Mouse (Mus musculus): ENCODE measurements around the gene Upk3b. TPM values are rescaled to one million over a fixed set of nuclear protein-coding genes. Genes with fewer than 3 reads are reported as not detected.
A peak's percentile ranks its signal among the peaks of the same experiment; 100 is the strongest.

Gene Upk3b
- polyA plus RNA-seq, 1 experiment from 2014 or later = not detected

GRCm38 (mm10) chr5:136016014-136016876 lies 22.1 kb upstream of the Upk3b start:
- 95% methylated on average over 10 of the region's 10 CpGs for WGBS (ENCODE audit: missing documents)
- no peak overlapping the region for H3K4me3 ChIP-seq (ENCODE audit: inconsistent target)
- H3K36me3 ChIP-seq (ENCODE audit: inconsistent target) = peaks cover 8% of the 10 kb centered on the region; the same call in 1 of the 2 replicates
- no peaks in the 10 kb centered on the region for H3K79me2 ChIP-seq (ENCODE audit: inconsistent target)
- H3K27ac ChIP-seq = no peak overlapping the region

- WGBS (ENCODE audit: missing documents) = 94% methylated on average over 6 of the region's 6 CpGs
- Histone ChIP-seq H3K4me3 (ENCODE audit: inconsistent target) (no peak overlapping the region), H3K79me2 (ENCODE audit: inconsistent target) (no peaks in the 10 kb centered on the region), H3K27ac (no peak overlapping the region), H3K36me3 (ENCODE audit: inconsistent target) (peaks cover 4% of the 10 kb centered on the region; the same call in 1 of the 2 replicates)
Measured at GRCm38 (mm10) chr5:136017262-136017661, 21.0 kb upstream of the Upk3b start.

GRCm38 (mm10) chr5:136018726-136019125 lies 19.6 kb upstream of the Upk3b start:
- Histone ChIP-seq H3K36me3 (ENCODE audit: inconsistent target) (no peaks in the 10 kb centered on the region), H3K79me2 (ENCODE audit: inconsistent target) (no peaks in the 10 kb centered on the region), H3K27ac (no peak overlapping the region), H3K4me3 (ENCODE audit: inconsistent target) (no peak overlapping the region)
- WGBS (ENCODE audit: missing documents) = 88% methylated on average over 2 of the region's 2 CpGs

- 89% methylated on average over 1 of the region's 1 CpGs for WGBS (ENCODE audit: missing documents)
- Histone ChIP-seq H3K79me2 (ENCODE audit: inconsistent target) (no peaks in the 10 kb centered on the region), H3K4me3 (ENCODE audit: inconsistent target) (no peak overlapping the region), H3K27ac (no peak overlapping the region), H3K36me3 (ENCODE audit: inconsistent target) (no peaks in the 10 kb centered on the region)
Measured at GRCm38 (mm10) chr5:136019907-136020306, 18.4 kb upstream of the Upk3b start.

- Histone ChIP-seq H3K27ac (no peak overlapping the region), H3K36me3 (ENCODE audit: inconsistent target) (peaks cover 24% of the 10 kb centered on the region; the same call in 1 of the 2 replicates), H3K79me2 (ENCODE audit: inconsistent target) (no peaks in the 10 kb centered on the region), H3K4me3 (ENCODE audit: inconsistent target) (no peak overlapping the region)
- 91% methylated on average over 3 of the region's 3 CpGs for WGBS (ENCODE audit: missing documents)
Measured at GRCm38 (mm10) chr5:136025712-136026111, 12.6 kb upstream of the Upk3b start.

- no peak overlapping the region for H3K27ac ChIP-seq
- H3K36me3 ChIP-seq (ENCODE audit: inconsistent target) = peaks cover 32% of the 10 kb centered on the region; the same call in 1 of the 2 replicates
- H3K4me3 ChIP-seq (ENCODE audit: inconsistent target) = no peak overlapping the region
- no peaks in the 10 kb centered on the region for H3K79me2 ChIP-seq (ENCODE audit: inconsistent target)
- over 99% methylated on average over 9 of the region's 9 CpGs for WGBS (ENCODE audit: missing documents)
Measured at GRCm38 (mm10) chr5:136026859-136027258, 11.4 kb upstream of the Upk3b start.

GRCm38 (mm10) chr5:136027612-136028311 lies 10.5 kb upstream of the Upk3b start:
- 92% methylated on average over 11 of the region's 11 CpGs for WGBS (ENCODE audit: missing documents)
- no peaks in the 10 kb centered on the region for H3K79me2 ChIP-seq (ENCODE audit: inconsistent target)
- H3K4me3 ChIP-seq (ENCODE audit: inconsistent target) = no peak overlapping the region
- no peak overlapping the region for H3K27ac ChIP-seq
- H3K36me3 ChIP-seq (ENCODE audit: inconsistent target) = peaks cover 32% of the 10 kb centered on the region; the same call in 1 of the 2 replicates

- peak overlapping the region; percentile 14 for H3K27ac ChIP-seq
- H3K36me3 ChIP-seq (ENCODE audit: inconsistent target) = peaks cover 16% of the 10 kb centered on the region; the same call in 1 of the 2 replicates
- H3K4me3 ChIP-seq (ENCODE audit: inconsistent target) = no peak overlapping the region
- H3K79me2 ChIP-seq (ENCODE audit: inconsistent target) = no peaks in the 10 kb centered on the region
- 13% methylated on average over 4 of the region's 4 CpGs for WGBS (ENCODE audit: missing documents)
Measured at GRCm38 (mm10) chr5:136034868-136035267, 3.4 kb upstream of the Upk3b start.

GRCm38 (mm10) chr5:136035285-136035684 lies 3.0 kb upstream of the Upk3b start:
- no peaks in the 10 kb centered on the region for H3K79me2 ChIP-seq (ENCODE audit: inconsistent target)
- peaks cover 12% of the 10 kb centered on the region; the same call in 1 of the 2 replicates for H3K36me3 ChIP-seq (ENCODE audit: inconsistent target)
- peak overlapping the region; percentile 14 for H3K27ac ChIP-seq
- H3K4me3 ChIP-seq (ENCODE audit: inconsistent target) = no peak overlapping the region
- WGBS (ENCODE audit: missing documents) = no CpG with 5 or more reads among the region's 1 CpGs

GRCm38 (mm10) chr5:136036667-136037066 lies 1.6 kb upstream of the Upk3b start:
- no peaks in the 10 kb centered on the region for H3K79me2 ChIP-seq (ENCODE audit: inconsistent target)
- H3K27ac ChIP-seq = no peak overlapping the region
- 83% methylated on average over 1 of the region's 1 CpGs for WGBS (ENCODE audit: missing documents)
- H3K36me3 ChIP-seq (ENCODE audit: inconsistent target) = no peaks in the 10 kb centered on the region; the same call in 1 of the 2 replicates
- H3K4me3 ChIP-seq (ENCODE audit: inconsistent target) = no peak overlapping the region

GRCm38 (mm10) chr5:136040210-136040609 lies 1.9 kb downstream of the Upk3b start:
- Histone ChIP-seq H3K79me2 (ENCODE audit: inconsistent target) (no peaks in the 10 kb centered on the region), H3K36me3 (ENCODE audit: inconsistent target) (no peaks in the 10 kb centered on the region), H3K27ac (no peak overlapping the region), H3K4me3 (ENCODE audit: inconsistent target) (no peak overlapping the region)
- 24% methylated on average over 5 of the region's 5 CpGs for WGBS (ENCODE audit: missing documents)

- no peaks in the 10 kb centered on the region for H3K79me2 ChIP-seq (ENCODE audit: inconsistent target)
- H3K36me3 ChIP-seq (ENCODE audit: inconsistent target) = no peaks in the 10 kb centered on the region
- no peak overlapping the region for H3K4me3 ChIP-seq (ENCODE audit: inconsistent target)
- WGBS (ENCODE audit: missing documents) = 100% methylated on average over 2 of the region's 2 CpGs
- no peak overlapping the region for H3K27ac ChIP-seq
Measured at GRCm38 (mm10) chr5:136041260-136041659, 3.0 kb downstream of the Upk3b start.

GRCm38 (mm10) chr5:136041666-136042065 lies 3.4 kb downstream of the Upk3b start:
- no peak overlapping the region for H3K4me3 ChIP-seq (ENCODE audit: inconsistent target)
- no peaks in the 10 kb centered on the region for H3K79me2 ChIP-seq (ENCODE audit: inconsistent target)
- 92% methylated on average over 8 of the region's 8 CpGs for WGBS (ENCODE audit: missing documents)

GRCm38 (mm10) chr5:136044865-136045264 lies 6.6 kb downstream of the Upk3b start:
- Histone ChIP-seq H3K4me3 (ENCODE audit: inconsistent target) (no peak overlapping the region), H3K79me2 (ENCODE audit: inconsistent target) (no peaks in the 10 kb centered on the region), H3K36me3 (ENCODE audit: inconsistent target) (no peaks in the 10 kb centered on the region), H3K27ac (no peak overlapping the region)
- 70% methylated on average over 13 of the region's 13 CpGs for WGBS (ENCODE audit: missing documents)

More at GRCm38 (mm10) chr5:136041666-136042065, 3.4 kb downstream of the Upk3b start:
- no peaks in the 10 kb centered on the region for H3K36me3 ChIP-seq (ENCODE audit: inconsistent target)
- no peak overlapping the region for H3K27ac ChIP-seq

- H3K79me2 ChIP-seq (ENCODE audit: inconsistent target) = no peaks in the 10 kb centered on the region
- no peaks in the 10 kb centered on the region for H3K36me3 ChIP-seq (ENCODE audit: inconsistent target)
- no peak overlapping the region for H3K4me3 ChIP-seq (ENCODE audit: inconsistent target)
- WGBS (ENCODE audit: missing documents) = 48% methylated on average over 9 of the region's 9 CpGs
- no peak overlapping the region for H3K27ac ChIP-seq
Measured at GRCm38 (mm10) chr5:136045408-136045807, 7.1 kb downstream of the Upk3b start.
